Mouse (Mus musculus) E14TG2a.4 (cell line): Measurements from ENCODE around the gene Mmrn1.

Experiments
- CTCF ChIP-seq: conservative IDR thresholded peaks from 2 replicates; pipeline ENCODE4 v1.5.1; 2014; ENCODE audit warnings: low read length
- POU5F1 ChIP-seq: IDR thresholded peaks from 2 replicates; pipeline ENCODE4 v1.6.1; 2014; ENCODE audit warnings: low read length, borderline replicate concordance

GRCm38 (mm10) chr6:61001003-61001790, 76.4 kb downstream of the Mmrn1 start:
- no peak for TF ChIP-seq CTCF
- TF ChIP-seq POU5F1: no peak
